16 mouse cellular contexts compared by ENCODE assay signal in the genomic region with DNA sequence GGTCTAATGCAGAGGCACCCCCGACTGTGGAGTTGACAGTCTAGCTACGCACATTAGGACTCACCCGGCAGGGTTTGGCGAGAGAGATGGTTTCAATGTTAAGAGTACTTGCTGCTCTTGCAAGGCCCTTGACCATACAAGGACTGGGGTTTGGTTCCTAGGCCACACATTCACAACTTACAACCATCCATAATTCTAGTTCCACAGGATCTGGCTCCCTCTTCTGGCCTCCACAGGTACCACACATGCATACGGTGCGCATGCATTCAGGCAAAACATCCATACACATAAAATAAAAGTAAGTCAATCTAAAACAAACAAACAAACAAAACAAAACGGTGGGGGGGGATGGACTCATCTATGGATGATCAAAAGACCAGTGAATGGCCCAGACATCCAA. TPM values are rescaled to one million over a fixed set of nuclear protein-coding genes. Genes with fewer than 3 reads are reported as not detected.
A peak's percentile ranks its signal among the peaks of the same experiment; 100 is the strongest.
DNase-seq lines count a peak whose midpoint lies in the region; ATAC-seq and TF ChIP-seq lines count a peak whose summit lies in the region.
"Had no signal": no experiment of that assay in that cellular context is flagged by ENCODE, and none has a peak within 500 bp of the region (broad histone marks: within the 10 kb centered on the region; RNA-seq: fewer than 3 reads in every experiment).

No protein-coding gene starts in this region.

- no peaks in the 10 kb centered on the region for H3K9me3 ChIP-seq in liver, postnatal 0 days (ENCODE audit: low read length)
- 0 out of 2 replicates have a peak, but pooled peaks cover 3% of the 10 kb centered on the region for H3K9me3 ChIP-seq in liver, embryonic 12.5 days (replicated peaks)
- H3K9me3 ChIP-seq in ES-Bruce4 (replicated peaks; ENCODE audit: control insufficient read depth, insufficient read depth, low read length, poor library complexity, severe bottlenecking), result no peaks in the 10 kb centered on the region
- H3K9me3 ChIP-seq: heart, embryonic 13.5 days; limb, embryonic 10.5 days had no signal

- H3K36me3 ChIP-seq in liver, postnatal 0 days (replicated peaks; ENCODE audit: insufficient read depth, low read length), result no peaks in the 10 kb centered on the region
- no peaks in the 10 kb centered on the region for H3K36me3 ChIP-seq in liver, embryonic 12.5 days
- H3K36me3 ChIP-seq in ES-Bruce4 (ENCODE audit: control insufficient read depth, insufficient read depth, low read length, poor library complexity, severe bottlenecking), result no peaks in the 10 kb centered on the region
- H3K36me3 ChIP-seq: heart, embryonic 13.5 days; limb, embryonic 10.5 days had no signal

- no peak for TF ChIP-seq EP300 in liver, postnatal 0 days (IDR thresholded peaks at IDR 0.05; ENCODE audit: low read depth)
- TF ChIP-seq EP300 in ES-Bruce4 (IDR thresholded peaks at IDR 0.05; ENCODE audit: insufficient read depth, low read depth, low read length), result no peak

- no peak for DNase-seq in cerebellum, adult 2 months
- DNase-seq in liver, postnatal 0 days, result no peak
- DNase-seq in layer of hippocampus, postnatal 25 days (ENCODE audit: extremely low spot score in 1 of 2, low spot score in 1 of 2), result no peak
- DNase-seq: adrenal gland, postnatal 36 days; cerebellum, adult 9-10 months; lung, postnatal 10 days; midbrain, embryonic 14.5 days; spleen, adult 18-20 months had no signal

- H3K9ac ChIP-seq in liver, postnatal 0 days (replicated peaks), result no peak overlapping the region
- H3K9ac ChIP-seq in liver, embryonic 12.5 days, result no peak overlapping the region
- H3K9ac ChIP-seq in ES-Bruce4 (ENCODE audit: low read depth, poor library complexity, severe bottlenecking), result no peak overlapping the region
- H3K9ac ChIP-seq: heart, embryonic 13.5 days; hindbrain, embryonic 14.5 days had no signal

- no peak overlapping the region for H3K4me3 ChIP-seq in cerebellum, adult 2 months (replicated peaks; ENCODE audit: insufficient read depth, low read depth, low read length)
- H3K4me3 ChIP-seq in liver, postnatal 0 days (ENCODE audit: low read depth, low read length), result no peak overlapping the region
- no peak overlapping the region for H3K4me3 ChIP-seq in liver, embryonic 12.5 days
- no peak overlapping the region for H3K4me3 ChIP-seq in ES-Bruce4 (ENCODE audit: low read depth, low read length)
- H3K4me3 ChIP-seq in embryonic fibroblast, embryonic 13.5 days (ENCODE audit: insufficient read depth, low read length), result no peak overlapping the region
- H3K4me3 ChIP-seq: heart, embryonic 13.5 days; limb, embryonic 10.5 days had no signal

- peaks cover 6% of the 10 kb centered on the region; the same call in 1 of the 2 replicates for H3K4me1 ChIP-seq in cerebellum, adult 2 months (ENCODE audit: control insufficient read depth, insufficient read depth, low read length)
- H3K4me1 ChIP-seq in liver, postnatal 0 days (ENCODE audit: insufficient read depth), result no peaks in the 10 kb centered on the region
- 0 out of 2 replicates have a peak, but pooled peaks cover 4% of the 10 kb centered on the region for H3K4me1 ChIP-seq in liver, embryonic 12.5 days
- no peaks in the 10 kb centered on the region for H3K4me1 ChIP-seq in ES-Bruce4 (ENCODE audit: control insufficient read depth, insufficient read depth, low read length)
- H3K4me1 ChIP-seq in embryonic fibroblast, embryonic 13.5 days (ENCODE audit: control insufficient read depth, insufficient read depth, low read length), result no peaks in the 10 kb centered on the region

- H3K4me2 ChIP-seq in liver, postnatal 0 days (ENCODE audit: low read depth, low read length), result no peak overlapping the region
- H3K4me2 ChIP-seq in liver, embryonic 12.5 days, result no peak overlapping the region
- H3K4me2 ChIP-seq: heart, embryonic 13.5 days; hindbrain, embryonic 14.5 days had no signal

- no peak overlapping the region for H3K27ac ChIP-seq in cerebellum, adult 2 months (ENCODE audit: insufficient read depth, low read length)
- no peak overlapping the region for H3K27ac ChIP-seq in liver, postnatal 0 days (ENCODE audit: low read depth)
- no peak overlapping the region for H3K27ac ChIP-seq in liver, embryonic 12.5 days
- H3K27ac ChIP-seq in ES-Bruce4 (ENCODE audit: insufficient read depth, low read length), result no peak overlapping the region
- no peak overlapping the region for H3K27ac ChIP-seq in embryonic fibroblast, embryonic 13.5 days (ENCODE audit: insufficient read depth, low read length)
- H3K27ac ChIP-seq: heart, embryonic 13.5 days; hindbrain, embryonic 14.5 days; limb, embryonic 10.5 days had no signal

- 89% methylated on average over 7 of the region's 7 CpGs for WGBS in cerebellum, adult 2 months
- WGBS in liver, postnatal 0 days (ENCODE audit: insufficient replicate concordance), result 85% methylated on average over 7 of the region's 7 CpGs
- WGBS in liver, embryonic 12.5 days (ENCODE audit: insufficient replicate concordance), result 75% methylated on average over 7 of the region's 7 CpGs

- no peak for ATAC-seq in cerebellum, adult (ENCODE audit: insufficient number of reproducible peaks, low FRiP score, low TSS enrichment)
- no peak for ATAC-seq in liver, postnatal 0 days
- no peak for ATAC-seq in liver, embryonic 12.5 days
- no peak for ATAC-seq in frontal cortex, adult (ENCODE audit: low TSS enrichment)

- TF ChIP-seq CTCF in cerebellum, adult 2 months (IDR thresholded peaks at IDR 0.05; ENCODE audit: borderline replicate concordance, insufficient read depth, low read depth, low read length), result peak; percentile 29; the same call in 1 of the 2 replicates
- TF ChIP-seq CTCF in liver, postnatal 0 days (IDR thresholded peaks at IDR 0.05; ENCODE audit: low read depth), result peak; percentile 63
- peak; percentile 70 for TF ChIP-seq CTCF in ES-Bruce4 (IDR thresholded peaks at IDR 0.05; ENCODE audit: low read depth, low read length)
- peak; percentile 17; the same call in 1 of the 2 replicates for TF ChIP-seq CTCF in embryonic fibroblast, embryonic 13.5 days (IDR thresholded peaks at IDR 0.05; ENCODE audit: borderline replicate concordance, insufficient read depth, low read length)

- no peak for TF ChIP-seq POLR2A in cerebellum, adult 2 months (IDR thresholded peaks at IDR 0.05; ENCODE audit: borderline replicate concordance, insufficient read depth, low read length)
- TF ChIP-seq POLR2A in ES-Bruce4 (IDR thresholded peaks at IDR 0.05; ENCODE audit: insufficient read depth, low read length), result no peak
- TF ChIP-seq POLR2A in embryonic fibroblast, embryonic 13.5 days (IDR thresholded peaks at IDR 0.05; ENCODE audit: low read depth, low read length), result no peak

- H3K27me3 ChIP-seq in cerebellum, adult 2 months (ENCODE audit: control insufficient read depth, insufficient read depth, low read length), result no peaks in the 10 kb centered on the region
- H3K27me3 ChIP-seq in liver, postnatal 0 days (ENCODE audit: insufficient read depth, low read length), result peaks cover 20% of the 10 kb centered on the region
- peaks cover 32% of the 10 kb centered on the region for H3K27me3 ChIP-seq in liver, embryonic 12.5 days (replicated peaks)
- H3K27me3 ChIP-seq in ES-Bruce4 (ENCODE audit: control insufficient read depth, insufficient read depth, low read length, poor library complexity, severe bottlenecking), result no peaks in the 10 kb centered on the region

RNA-seq across cellular contexts. Expression of a gene that starts 15.3 kb away (rescaled TPM):
- polyA plus RNA-seq in cerebellum, adult 2 months (2012; rRNA removed), result 2.1 and 3.1 TPM in 2 replicates
- polyA plus RNA-seq in liver, postnatal 0 days (2015; fragmentation: Nextera tagmentation; extraction: Ambion mirVana), result not detected in 2 replicates
- 0.05 TPM in 1 of 2 replicates, not detected in the other for polyA plus RNA-seq in liver, embryonic 12.5 days (2016; fragmentation: Nextera tagmentation; extraction: Ambion mirVana)
- 0.81 and 1.5 TPM in 2 replicates for polyA plus RNA-seq in ES-Bruce4 (2011; ENCODE audit: insufficient read depth, insufficient read length, low read depth, missing spikeins)
- polyA plus RNA-seq in embryonic fibroblast, embryonic 13.5 days (2011; ENCODE audit: insufficient read length, low read depth, missing spikeins), result 0.79 and 1.9 TPM in 2 replicates
- total RNA-seq in layer of hippocampus, postnatal 25 days (2021), result under 1 TPM; 0.70 to 0.71 TPM
- total RNA-seq: adrenal gland, postnatal 36 days had no signal

RNA-seq across cellular contexts. Expression of a gene that starts 18.4 kb away (rescaled TPM):
- 7.2 and 8.6 TPM in 2 replicates for polyA plus RNA-seq in cerebellum, adult 2 months (2012; rRNA removed)
- polyA plus RNA-seq in liver, postnatal 0 days (2015; fragmentation: Nextera tagmentation; extraction: Ambion mirVana), result 4.9 TPM in 2 replicates
- 5.6 and 6.0 TPM in 2 replicates for polyA plus RNA-seq in liver, embryonic 12.5 days (2016; fragmentation: Nextera tagmentation; extraction: Ambion mirVana)
- 30.4 and 31.2 TPM in 2 replicates for polyA plus RNA-seq in ES-Bruce4 (2011; ENCODE audit: insufficient read depth, insufficient read length, low read depth, missing spikeins)
- polyA plus RNA-seq in embryonic fibroblast, embryonic 13.5 days (2011; ENCODE audit: insufficient read length, low read depth, missing spikeins), result 2.6 and 3.2 TPM in 2 replicates
- total RNA-seq in layer of hippocampus, postnatal 25 days (2021), result 1 to 10 TPM; 4.1 to 4.3 TPM

RNA-seq across cellular contexts. Expression of a gene that starts 38.7 kb away (rescaled TPM):
- polyA plus RNA-seq in cerebellum, adult 2 months (2012; rRNA removed), result 15.1 and 15.8 TPM in 2 replicates
- polyA plus RNA-seq in liver, postnatal 0 days (2015; fragmentation: Nextera tagmentation; extraction: Ambion mirVana), result 0.56 and 1.0 TPM in 2 replicates
- 3.0 and 3.6 TPM in 2 replicates for polyA plus RNA-seq in liver, embryonic 12.5 days (2016; fragmentation: Nextera tagmentation; extraction: Ambion mirVana)
- 16.8 and 18.2 TPM in 2 replicates for polyA plus RNA-seq in ES-Bruce4 (2011; ENCODE audit: insufficient read depth, insufficient read length, low read depth, missing spikeins)
- 11.4 and 12.2 TPM in 2 replicates for polyA plus RNA-seq in embryonic fibroblast, embryonic 13.5 days (2011; ENCODE audit: insufficient read length, low read depth, missing spikeins)
- total RNA-seq in layer of hippocampus, postnatal 25 days (2021), result 10 to 100 TPM; 11.2 to 11.5 TPM

RNA-seq across cellular contexts. Expression of a gene that starts 40.9 kb away (rescaled TPM):
- polyA plus RNA-seq in cerebellum, adult 2 months (2012; rRNA removed), result 82.0 and 94.5 TPM in 2 replicates
- polyA plus RNA-seq in liver, postnatal 0 days (2015; fragmentation: Nextera tagmentation; extraction: Ambion mirVana), result 48.9 and 51.3 TPM in 2 replicates
- polyA plus RNA-seq in liver, embryonic 12.5 days (2016; fragmentation: Nextera tagmentation; extraction: Ambion mirVana), result 128 and 132 TPM in 2 replicates
- polyA plus RNA-seq in ES-Bruce4 (2011; ENCODE audit: insufficient read depth, insufficient read length, low read depth, missing spikeins), result 261 and 265 TPM in 2 replicates
- polyA plus RNA-seq in embryonic fibroblast, embryonic 13.5 days (2011; ENCODE audit: insufficient read length, low read depth, missing spikeins), result 120 and 149 TPM in 2 replicates
- total RNA-seq in layer of hippocampus, postnatal 25 days (2021), result 10 to 100 TPM; 77.6 to 81.2 TPM

RNA-seq across cellular contexts. Expression of a gene that starts 45.5 kb away (rescaled TPM):
- 373 and 404 TPM in 2 replicates for polyA plus RNA-seq in cerebellum, adult 2 months (2012; rRNA removed)
- 162 and 173 TPM in 2 replicates for polyA plus RNA-seq in liver, postnatal 0 days (2015; fragmentation: Nextera tagmentation; extraction: Ambion mirVana)
- 147 and 157 TPM in 2 replicates for polyA plus RNA-seq in liver, embryonic 12.5 days (2016; fragmentation: Nextera tagmentation; extraction: Ambion mirVana)
- 64.2 and 66.4 TPM in 2 replicates for polyA plus RNA-seq in ES-Bruce4 (2011; ENCODE audit: insufficient read depth, insufficient read length, low read depth, missing spikeins)
- 51.0 and 61.1 TPM in 2 replicates for polyA plus RNA-seq in embryonic fibroblast, embryonic 13.5 days (2011; ENCODE audit: insufficient read length, low read depth, missing spikeins)
- total RNA-seq in layer of hippocampus, postnatal 25 days (2021), result 100 to 1,000 TPM; 196 to 239 TPM

Comparison
In these comparisons a context has a peak if more than half of its experiments do, and no peak if none do; other contexts are left out.
1. CTCF ChIP-seq: peak in every context shown above with its lines; median percentile 70 in ES-Bruce4; 63 in liver, postnatal 0 days; 29 in cerebellum, adult 2 months; 17 in embryonic fibroblast, embryonic 13.5 days.